Mouse (Mus musculus) MEL (cell line): ENCODE results near the gene Slc26a11.

ENCODE experiments used
- BHLHE40 ChIP-seq: IDR thresholded peaks from 2 replicates; pipeline ENCODE4 v1.6.1; 2012; ENCODE audit warnings: low read depth, mild to moderate bottlenecking, inconsistent platforms, low read length, improper control_type of control experiment, borderline replicate concordance
- NRF1 ChIP-seq: IDR thresholded peaks from 2 replicates; pipeline ENCODE4 v1.6.1; 2014; ENCODE audit warnings: low read depth, mild to moderate bottlenecking, inconsistent platforms, low read length, improper control_type of control experiment, moderate library complexity; ENCODE audit not compliant: poor library complexity, insufficient read depth, severe bottlenecking
- POLR2A ChIP-seq, 2 experiments: IDR thresholded peaks; 2 replicates each; pipeline ENCODE4 v1.6.1; 2011 to 2012; ENCODE audit warnings: low read length in 2 of 2, mild to moderate bottlenecking in 2 of 2, control low read depth in 1 of 2, improper control_type of control experiment in 1 of 2, low read depth in 1 of 2, moderate library complexity in 1 of 2; ENCODE audit not compliant: control insufficient read depth in 1 of 2, insufficient read depth in 1 of 2, poor library complexity in 1 of 2
- TCF12 ChIP-seq: IDR thresholded peaks from 2 replicates; pipeline ENCODE4 v1.6.1; 2014; ENCODE audit warnings: low read depth, mild to moderate bottlenecking, inconsistent platforms, low read length, improper control_type of control experiment, moderate library complexity
- USF1 ChIP-seq: IDR thresholded peaks from 2 replicates; pipeline ENCODE4 v1.6.1; 2014; ENCODE audit warnings: low read depth, mild to moderate bottlenecking, inconsistent platforms, low read length, improper control_type of control experiment, moderate library complexity

DNA sequence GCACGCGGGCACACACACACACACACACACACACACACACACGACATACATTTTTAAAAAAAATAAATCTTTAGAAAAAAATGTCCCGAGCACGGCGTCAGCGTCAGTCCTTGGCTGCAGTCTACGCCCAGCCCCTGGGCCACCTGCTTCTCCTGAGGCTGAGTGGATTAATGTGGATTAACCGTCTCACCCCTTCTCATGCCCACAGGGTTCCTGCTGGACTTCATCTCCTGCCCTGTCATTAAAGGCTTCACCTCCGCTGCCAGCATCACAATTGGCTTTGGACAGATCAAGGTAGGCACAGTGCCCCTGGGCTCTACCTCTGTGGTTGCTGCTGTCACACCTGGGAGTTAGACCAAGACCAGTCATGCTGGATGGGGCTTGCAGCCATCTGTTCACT lies 3.7 kb downstream of the Slc26a11 start:
- no peak for TF ChIP-seq POLR2A (IDR thresholded peaks at IDR 0.05; ENCODE audit: control insufficient read depth in 1 of 2, insufficient read depth in 1 of 2, low read depth in 1 of 2, low read length in 2 of 2, poor library complexity in 1 of 2)
- TF ChIP-seq NRF1 = no peak
- TF ChIP-seq TCF12 = no peak
- no peak for TF ChIP-seq USF1
- no peak for TF ChIP-seq BHLHE40
